Mouse (Mus musculus): ENCODE measurements around the gene Sh3rf1. TPM values are rescaled to one million over a fixed set of nuclear protein-coding genes. Genes with fewer than 3 reads are reported as not detected.

Sh3rf1 gene
- polyA plus RNA-seq, 1 experiment = 5.5 TPM

- Histone ChIP-seq H3K4me1 (ENCODE audit: control insufficient read depth, insufficient read depth, low read length) (peaks cover 7% of the 10 kb centered on the region), H3K27ac (ENCODE audit: insufficient read depth, low read length) (no peak overlapping the region), H3K4me3 (replicated peaks; ENCODE audit: insufficient read depth, low read depth, low read length) (no peak overlapping the region), H3K27me3 (ENCODE audit: control insufficient read depth, insufficient read depth, low read length) (no peaks in the 10 kb centered on the region)
- 80% methylated on average over 5 of the region's 5 CpGs for WGBS
- DNase-seq = no peak
- TF ChIP-seq CTCF (IDR thresholded peaks at IDR 0.05; ENCODE audit: borderline replicate concordance, insufficient read depth, low read depth, low read length) (no peak), POLR2A (IDR thresholded peaks at IDR 0.05; ENCODE audit: borderline replicate concordance, insufficient read depth, low read length) (no peak)
Observed at GRCm38 (mm10) chr8:61254196-61254595, 30.5 kb downstream of the Sh3rf1 start.

DNA sequence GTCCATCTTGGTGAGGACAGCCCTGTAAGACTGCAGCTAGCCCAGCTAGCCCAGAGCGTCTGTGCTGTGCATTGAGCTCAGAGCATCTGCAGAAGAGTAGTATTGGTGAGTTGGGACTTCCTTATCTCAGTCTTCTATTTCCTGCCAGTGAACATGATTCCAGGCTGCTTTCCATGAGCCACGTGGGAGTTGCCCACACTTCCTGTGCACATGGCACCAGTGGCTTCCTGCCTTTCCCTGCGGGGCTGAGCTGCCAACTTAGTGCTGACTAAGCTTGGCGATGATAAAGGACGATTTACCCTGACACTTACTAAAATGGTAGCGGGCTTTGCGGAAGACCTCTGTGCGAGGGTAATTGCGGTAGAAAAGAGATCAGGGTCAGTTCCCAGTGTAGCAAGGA lies 35.2 kb downstream of the Sh3rf1 start:
- DNase-seq = peak in 1 of 2 experiments; percentile 25
- H3K27ac ChIP-seq (ENCODE audit: insufficient read depth, low read length) = no peak overlapping the region
- WGBS = 36% methylated on average over 9 of the region's 9 CpGs
- no peaks in the 10 kb centered on the region for H3K27me3 ChIP-seq (ENCODE audit: control insufficient read depth, insufficient read depth, low read length)
- TF ChIP-seq CTCF (IDR thresholded peaks at IDR 0.05; ENCODE audit: borderline replicate concordance, insufficient read depth, low read depth, low read length) = no peak
- TF ChIP-seq POLR2A (IDR thresholded peaks at IDR 0.05; ENCODE audit: borderline replicate concordance, insufficient read depth, low read length) = no peak
- H3K4me3 ChIP-seq (replicated peaks; ENCODE audit: insufficient read depth, low read depth, low read length) = no peak overlapping the region
- peaks cover 7% of the 10 kb centered on the region for H3K4me1 ChIP-seq (ENCODE audit: control insufficient read depth, insufficient read depth, low read length)

DNA sequence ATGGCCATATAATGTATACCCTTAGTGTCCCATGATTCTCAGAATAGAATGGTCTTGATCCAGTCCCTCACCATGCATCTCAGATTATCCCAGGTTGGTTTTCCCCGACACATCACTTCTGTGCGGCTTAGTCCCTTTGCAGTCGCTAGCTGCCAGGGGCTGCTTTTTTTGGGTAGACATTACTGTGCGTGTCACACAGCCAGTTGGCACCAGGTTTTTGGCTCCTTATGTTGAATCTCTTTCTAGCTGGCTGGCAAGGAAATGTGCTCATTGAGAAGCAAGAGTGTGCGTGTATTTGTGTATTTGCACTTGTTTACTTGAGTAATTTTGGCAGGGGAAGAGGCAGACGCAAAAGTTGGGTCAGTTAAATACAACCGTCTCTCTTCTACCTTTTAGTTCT lies 35.9 kb downstream of the Sh3rf1 start:
- peak; percentile 27 to 62 for DNase-seq
- TF ChIP-seq CTCF (IDR thresholded peaks at IDR 0.05; ENCODE audit: borderline replicate concordance, insufficient read depth, low read depth, low read length) = no peak
- no peak for TF ChIP-seq POLR2A (IDR thresholded peaks at IDR 0.05; ENCODE audit: borderline replicate concordance, insufficient read depth, low read length)
- H3K27me3 ChIP-seq (ENCODE audit: control insufficient read depth, insufficient read depth, low read length) = no peaks in the 10 kb centered on the region
- H3K4me3 ChIP-seq (replicated peaks; ENCODE audit: insufficient read depth, low read depth, low read length) = no peak overlapping the region
- H3K4me1 ChIP-seq (ENCODE audit: control insufficient read depth, insufficient read depth, low read length) = peaks cover 7% of the 10 kb centered on the region
- 4% methylated on average over 7 of the region's 7 CpGs for WGBS
- no peak overlapping the region for H3K27ac ChIP-seq (ENCODE audit: insufficient read depth, low read length)

DNA sequence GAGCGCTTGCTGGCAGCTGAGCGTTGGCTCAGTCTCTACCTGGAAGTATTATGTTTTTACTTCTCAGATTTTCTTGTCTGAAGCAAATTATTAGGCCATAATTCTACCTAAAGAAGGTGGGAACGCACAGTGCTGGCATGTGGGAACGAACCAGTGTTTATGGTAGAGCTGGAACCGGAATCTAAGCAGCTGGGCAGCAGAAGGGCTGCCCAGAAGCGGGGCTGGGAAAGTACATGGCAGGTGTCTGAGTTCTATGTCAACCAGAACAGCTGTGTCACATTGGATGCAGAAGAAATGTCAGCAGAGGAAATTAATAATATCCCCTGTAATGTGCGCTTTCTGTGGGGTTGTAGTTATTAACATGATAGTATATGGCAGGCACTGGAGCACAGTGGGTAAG lies 36.9 kb downstream of the Sh3rf1 start:
- Histone ChIP-seq H3K27me3 (ENCODE audit: control insufficient read depth, insufficient read depth, low read length) (no peaks in the 10 kb centered on the region), H3K4me3 (replicated peaks; ENCODE audit: insufficient read depth, low read depth, low read length) (no peak overlapping the region), H3K4me1 (ENCODE audit: control insufficient read depth, insufficient read depth, low read length) (peaks cover 7% of the 10 kb centered on the region), H3K27ac (ENCODE audit: insufficient read depth, low read length) (no peak overlapping the region)
- TF ChIP-seq CTCF (IDR thresholded peaks at IDR 0.05; ENCODE audit: borderline replicate concordance, insufficient read depth, low read depth, low read length) (no peak), POLR2A (IDR thresholded peaks at IDR 0.05; ENCODE audit: borderline replicate concordance, insufficient read depth, low read length) (no peak)
- no peak for DNase-seq
- 26% methylated on average over 7 of the region's 7 CpGs for WGBS

DNA sequence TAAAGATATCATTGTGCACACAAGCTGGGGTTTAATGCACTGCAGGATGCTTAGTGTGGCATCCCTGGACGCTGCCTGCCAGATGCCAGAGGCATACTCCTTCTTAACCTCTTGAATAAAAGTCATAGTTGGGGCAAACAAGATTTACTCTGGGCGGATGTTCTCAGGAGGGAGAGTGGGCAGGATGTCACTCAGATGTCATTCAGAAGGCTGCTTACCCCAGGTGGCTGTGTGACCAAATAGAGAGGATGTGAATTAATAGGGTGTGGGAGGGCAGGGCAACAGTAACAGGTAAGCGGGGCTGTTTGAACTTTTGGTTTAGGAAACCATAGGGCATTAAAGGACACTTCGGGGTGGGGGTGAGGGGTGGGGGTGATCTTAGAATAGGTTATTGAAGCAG lies 37.7 kb downstream of the Sh3rf1 start:
- H3K4me3 ChIP-seq (replicated peaks; ENCODE audit: insufficient read depth, low read depth, low read length) = no peak overlapping the region
- 71% methylated on average over 4 of the region's 4 CpGs for WGBS
- no peak overlapping the region for H3K27ac ChIP-seq (ENCODE audit: insufficient read depth, low read length)
- DNase-seq = no peak
- TF ChIP-seq POLR2A (IDR thresholded peaks at IDR 0.05; ENCODE audit: borderline replicate concordance, insufficient read depth, low read length) (no peak), CTCF (IDR thresholded peaks at IDR 0.05; ENCODE audit: borderline replicate concordance, insufficient read depth, low read depth, low read length) (no peak)
- no peaks in the 10 kb centered on the region for H3K27me3 ChIP-seq (ENCODE audit: control insufficient read depth, insufficient read depth, low read length)
- H3K4me1 ChIP-seq (ENCODE audit: control insufficient read depth, insufficient read depth, low read length) = peaks cover 7% of the 10 kb centered on the region

- no peak for DNase-seq
- peaks cover 3% of the 10 kb centered on the region for H3K4me1 ChIP-seq (ENCODE audit: control insufficient read depth, insufficient read depth, low read length)
- no peak overlapping the region for H3K4me3 ChIP-seq (replicated peaks; ENCODE audit: insufficient read depth, low read depth, low read length)
- H3K27ac ChIP-seq (ENCODE audit: insufficient read depth, low read length) = no peak overlapping the region
- no peak for TF ChIP-seq CTCF (IDR thresholded peaks at IDR 0.05; ENCODE audit: borderline replicate concordance, insufficient read depth, low read depth, low read length)
- TF ChIP-seq POLR2A (IDR thresholded peaks at IDR 0.05; ENCODE audit: borderline replicate concordance, insufficient read depth, low read length) = no peak
- no peaks in the 10 kb centered on the region for H3K27me3 ChIP-seq (ENCODE audit: control insufficient read depth, insufficient read depth, low read length)
- WGBS = over 99% methylated on average over 4 of the region's 4 CpGs
Observed at GRCm38 (mm10) chr8:61263691-61264090, 40.0 kb downstream of the Sh3rf1 start.

DNA sequence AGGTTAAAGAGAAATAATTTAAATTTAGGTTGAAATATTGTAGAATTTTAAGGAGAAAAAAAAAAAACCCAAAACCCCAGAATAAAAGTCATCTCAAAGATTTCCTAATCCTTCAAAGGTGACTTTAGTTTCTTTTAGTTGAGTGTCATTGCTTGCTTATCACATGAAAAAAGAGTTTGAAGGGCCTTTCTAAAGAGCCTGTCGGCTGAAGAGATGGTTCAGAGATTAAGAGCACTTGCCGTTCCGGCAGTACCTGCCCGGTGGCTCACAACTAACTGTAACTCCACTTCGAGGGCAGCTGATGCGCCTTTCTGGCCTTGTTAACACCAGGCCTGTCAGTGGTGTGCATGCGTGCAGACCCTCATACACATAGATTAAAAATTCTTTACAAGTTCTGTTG lies 41.2 kb downstream of the Sh3rf1 start:
- no peaks in the 10 kb centered on the region for H3K27me3 ChIP-seq (ENCODE audit: control insufficient read depth, insufficient read depth, low read length)
- WGBS = 81% methylated on average over 7 of the region's 7 CpGs
- no peak overlapping the region for H3K4me3 ChIP-seq (replicated peaks; ENCODE audit: insufficient read depth, low read depth, low read length)
- H3K27ac ChIP-seq (ENCODE audit: insufficient read depth, low read length) = no peak overlapping the region
- no peaks in the 10 kb centered on the region for H3K4me1 ChIP-seq (ENCODE audit: control insufficient read depth, insufficient read depth, low read length)
- DNase-seq = no peak
- TF ChIP-seq POLR2A (IDR thresholded peaks at IDR 0.05; ENCODE audit: borderline replicate concordance, insufficient read depth, low read length) (no peak), CTCF (IDR thresholded peaks at IDR 0.05; ENCODE audit: borderline replicate concordance, insufficient read depth, low read depth, low read length) (no peak)

- DNase-seq = no peak
- H3K27ac ChIP-seq (ENCODE audit: insufficient read depth, low read length) = no peak overlapping the region
- WGBS = 66% methylated on average over 5 of the region's 5 CpGs
- no peak overlapping the region for H3K4me3 ChIP-seq (replicated peaks; ENCODE audit: insufficient read depth, low read depth, low read length)
- H3K27me3 ChIP-seq (ENCODE audit: control insufficient read depth, insufficient read depth, low read length) = no peaks in the 10 kb centered on the region
- TF ChIP-seq CTCF (IDR thresholded peaks at IDR 0.05; ENCODE audit: borderline replicate concordance, insufficient read depth, low read depth, low read length) (no peak), POLR2A (IDR thresholded peaks at IDR 0.05; ENCODE audit: borderline replicate concordance, insufficient read depth, low read length) (no peak)
- H3K4me1 ChIP-seq (ENCODE audit: control insufficient read depth, insufficient read depth, low read length) = no peaks in the 10 kb centered on the region
Observed at GRCm38 (mm10) chr8:61265390-61265789, 41.7 kb downstream of the Sh3rf1 start.
